Mouse (Mus musculus) neural tube, embryonic 12.5 days (tissue): ENCODE measurements around the gene H2-Q1. TPM values are rescaled to one million over a fixed set of nuclear protein-coding genes. Genes with fewer than 3 reads are reported as not detected.
"Not testable (repeated sequence)": the region's sequence is repeated elsewhere in the genome, so short reads cannot be mapped to it uniquely, and the experiment has no call there.

Experiments used
- ATAC-seq: fragments of 200-750 bp; cut with Nextera tagmentation; 2 replicates; pipeline ENCODE4 v1.8.0; 2017; ENCODE audit warnings: low read depth, mild to moderate bottlenecking, moderate TSS enrichment, moderate library complexity; ENCODE audit not compliant: low FRiP score
- H3K27ac ChIP-seq: fragments of 300-500 bp; sonication (generic); 2 replicates; pipeline ENCODE4 v1.5.1; 2016
- H3K27me3 ChIP-seq: fragments of 300-500 bp; sonication (generic); replicated peaks from 2 replicates; pipeline ENCODE4 v1.6.1; 2016; ENCODE audit warnings: mild to moderate bottlenecking
- H3K36me3 ChIP-seq: fragments of 300-500 bp; sonication (generic); 2 replicates; pipeline ENCODE4 v1.6.1; 2016; ENCODE audit warnings: mild to moderate bottlenecking
- H3K4me1 ChIP-seq: fragments of 300-500 bp; sonication (generic); 2 replicates; pipeline ENCODE4 v1.6.1; 2016
- H3K4me2 ChIP-seq: fragments of 300-500 bp; sonication (generic); replicated peaks from 2 replicates; pipeline ENCODE4 v1.6.1; 2016; ENCODE audit warnings: mild to moderate bottlenecking
- H3K4me3 ChIP-seq: fragments of 300-500 bp; sonication (generic); 2 replicates; pipeline ENCODE4 v1.5.1; 2016
- H3K9ac ChIP-seq: fragments of 300-500 bp; sonication (generic); 2 replicates; pipeline ENCODE4 v1.6.1; 2016; ENCODE audit warnings: mild to moderate bottlenecking
- H3K9me3 ChIP-seq: fragments of 300-500 bp; sonication (generic); 2 replicates; pipeline ENCODE4 v1.6.1; 2016; ENCODE audit warnings: mild to moderate bottlenecking
- WGBS: fragments of 180-500 bp; shearing (Covaris S2); methylation state at CpG from one replicate; pipeline ENCODE4 v1.1.7; 2016; 5-methylcytosine and 5-hydroxymethylcytosine counted together
- polyA plus RNA-seq: library from polyadenylated mRNA; unstranded; fragments of >200 nt; fragmentation: Nextera tagmentation; extraction: Ambion mirVana; gene quantifications from 2 replicates; pipeline ENCODE4 v1.2.1, GENCODE M21; 2016

H2-Q1 gene
- polyA plus RNA-seq, 1 experiment from 2014 or later, result 0.06 TPM

DNA sequence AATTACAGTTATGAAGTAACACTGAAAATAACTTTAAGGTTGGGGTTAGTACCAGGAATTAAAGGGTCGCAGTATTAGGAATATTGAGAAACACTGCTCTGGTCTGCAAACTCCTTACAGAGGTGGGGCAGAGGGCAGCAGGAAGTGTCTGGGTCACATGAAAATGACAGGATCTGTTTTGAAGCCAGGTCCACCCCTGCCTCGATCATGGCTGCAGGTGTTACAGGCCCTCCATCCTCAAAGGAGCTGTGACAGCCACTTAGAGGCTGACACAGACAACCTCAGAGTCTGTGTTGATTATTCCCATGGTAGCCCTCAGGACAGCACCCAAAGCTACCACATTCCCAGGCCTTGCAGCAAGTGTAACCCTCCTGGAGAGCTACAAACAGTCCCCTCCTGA is 16.9 kb upstream of the H2-Q1 start:
- Histone ChIP-seq H3K9ac (no peak overlapping the region), H3K4me3 (no peak overlapping the region), H3K9me3 (no peaks in the 10 kb centered on the region), H3K4me1 (no peaks in the 10 kb centered on the region), H3K36me3 (no peaks in the 10 kb centered on the region), H3K27me3 (no peaks in the 10 kb centered on the region; the same call in 1 of the 2 replicates), H3K4me2 (no peak overlapping the region), H3K27ac (no peak overlapping the region)
- ATAC-seq, result no peak
- WGBS, result 82% methylated on average over 2 of the region's 2 CpGs

DNA sequence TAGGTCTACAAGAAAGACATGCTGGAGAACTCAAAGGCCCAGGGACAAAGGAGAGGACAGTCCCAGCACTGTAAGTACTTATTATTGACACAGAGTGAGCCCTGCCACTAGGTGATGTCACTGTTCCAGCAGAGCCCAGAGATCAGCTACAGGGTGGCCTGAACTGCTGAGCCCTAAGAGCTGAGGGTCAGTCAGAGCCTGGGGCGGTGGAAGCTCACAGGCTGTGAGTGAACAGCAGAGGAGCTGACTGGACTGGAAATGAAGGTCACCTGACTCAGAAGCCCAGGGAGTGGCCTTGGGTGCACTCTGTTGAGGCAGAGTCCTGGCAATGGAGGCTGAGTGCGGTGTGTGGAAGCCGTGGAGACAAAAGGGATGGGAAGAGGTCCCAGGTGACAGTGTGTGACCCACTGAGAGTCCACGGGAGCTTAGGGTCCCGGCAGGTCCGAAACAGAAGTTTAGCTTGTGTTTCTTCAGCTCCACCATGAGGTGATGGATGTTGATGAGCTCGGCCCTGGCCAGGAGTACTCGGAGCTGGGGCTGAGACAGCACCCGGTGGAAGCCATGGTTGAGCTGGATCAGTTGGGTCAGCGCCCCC is 16.4 kb upstream of the H2-Q1 start:
- no peaks in the 10 kb centered on the region for H3K9me3 ChIP-seq
- ATAC-seq, result no peak
- 86% methylated on average over 10 of the region's 10 CpGs for WGBS

DNA sequence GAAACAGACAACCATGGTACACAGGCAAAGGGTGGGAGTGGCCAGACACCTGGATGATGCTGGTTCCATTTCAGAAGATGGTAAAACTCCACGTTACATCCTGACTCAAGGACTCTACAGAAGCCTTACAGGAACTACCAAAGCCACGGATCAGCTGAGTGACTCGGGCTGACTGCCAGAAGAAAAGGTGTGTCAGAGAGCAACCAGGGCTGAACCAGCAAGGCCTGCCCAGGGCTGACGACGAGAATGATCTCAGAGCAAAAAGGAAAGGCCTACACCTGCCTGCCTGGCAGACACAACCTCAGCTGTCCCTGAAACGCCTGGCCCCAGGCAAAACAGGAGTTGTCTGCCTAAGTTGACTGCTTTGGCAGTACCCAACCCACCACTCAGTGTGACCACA is 15.7 kb upstream of the H2-Q1 start:
- Histone ChIP-seq H3K27me3 (no peaks in the 10 kb centered on the region; the same call in 1 of the 2 replicates), H3K9ac (no peak overlapping the region), H3K4me3 (no peak overlapping the region), H3K9me3 (no peaks in the 10 kb centered on the region), H3K36me3 (no peaks in the 10 kb centered on the region), H3K27ac (no peak overlapping the region), H3K4me1 (no peaks in the 10 kb centered on the region), H3K4me2 (no peak overlapping the region)
- ATAC-seq, result no peak
- 75% methylated on average over 6 of the region's 6 CpGs for WGBS

More for the DNA sequence above, 16.4 kb upstream of the H2-Q1 start:
- no peaks in the 10 kb centered on the region for H3K36me3 ChIP-seq
- no peak overlapping the region for H3K9ac ChIP-seq
- no peak overlapping the region for H3K4me3 ChIP-seq
- H3K27me3 ChIP-seq, result no peaks in the 10 kb centered on the region; the same call in 1 of the 2 replicates
- H3K27ac ChIP-seq, result no peak overlapping the region
- no peak overlapping the region for H3K4me2 ChIP-seq
- no peaks in the 10 kb centered on the region for H3K4me1 ChIP-seq

DNA sequence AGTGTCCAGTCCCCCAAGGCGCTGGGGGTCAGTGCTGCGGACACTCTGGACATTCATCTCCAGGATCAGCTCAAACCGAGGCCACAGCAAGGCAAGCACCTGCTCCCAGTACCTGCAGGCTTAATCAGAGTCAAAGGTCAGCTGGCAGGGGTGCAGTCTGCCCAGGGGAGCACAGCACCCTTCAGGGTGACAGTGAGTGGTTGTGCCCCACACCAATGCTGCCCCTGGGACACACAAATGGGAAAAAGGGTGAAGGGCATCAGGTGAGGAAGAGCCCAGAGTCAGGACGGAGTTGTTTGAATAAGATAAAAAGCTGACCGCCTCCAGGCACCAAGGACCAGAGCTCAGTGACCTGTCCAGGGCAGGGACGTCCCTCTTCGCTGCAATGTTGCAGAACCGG is 15.3 kb upstream of the H2-Q1 start:
- not testable (repeated sequence) for H3K27ac ChIP-seq, H3K4me3 ChIP-seq, H3K27me3 ChIP-seq, H3K4me1 ChIP-seq, H3K36me3 ChIP-seq, ATAC-seq, H3K4me2 ChIP-seq, H3K9me3 ChIP-seq, H3K9ac ChIP-seq
- 85% methylated on average over 8 of the region's 8 CpGs for WGBS

DNA sequence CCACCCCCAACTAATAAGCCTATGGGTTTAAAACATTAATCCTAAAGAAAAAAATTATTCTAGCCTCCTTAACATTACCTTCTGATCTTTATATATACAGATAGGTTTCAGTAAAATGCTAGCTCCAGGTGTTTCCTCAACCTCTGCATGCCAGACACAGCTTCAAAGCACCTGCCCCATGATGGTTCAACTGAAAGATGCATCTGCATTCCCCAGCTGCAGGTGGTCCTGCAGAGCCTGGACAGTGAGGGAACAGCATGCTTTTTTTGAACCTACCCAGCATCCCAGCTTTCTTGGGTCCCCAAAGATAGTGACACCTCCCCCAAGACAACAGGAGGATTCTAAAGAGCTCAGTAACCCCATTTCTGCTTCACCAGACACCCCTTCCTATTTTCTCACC is 1.5 kb upstream of the H2-Q1 start:
- Histone ChIP-seq H3K36me3 (no peaks in the 10 kb centered on the region), H3K27ac (no peak overlapping the region), H3K9ac (no peak overlapping the region), H3K27me3 (peaks cover 34% of the 10 kb centered on the region), H3K9me3 (no peaks in the 10 kb centered on the region), H3K4me3 (no peak overlapping the region), H3K4me2 (no peak overlapping the region), H3K4me1 (peaks cover 9% of the 10 kb centered on the region)
- ATAC-seq, result no peak

DNA sequence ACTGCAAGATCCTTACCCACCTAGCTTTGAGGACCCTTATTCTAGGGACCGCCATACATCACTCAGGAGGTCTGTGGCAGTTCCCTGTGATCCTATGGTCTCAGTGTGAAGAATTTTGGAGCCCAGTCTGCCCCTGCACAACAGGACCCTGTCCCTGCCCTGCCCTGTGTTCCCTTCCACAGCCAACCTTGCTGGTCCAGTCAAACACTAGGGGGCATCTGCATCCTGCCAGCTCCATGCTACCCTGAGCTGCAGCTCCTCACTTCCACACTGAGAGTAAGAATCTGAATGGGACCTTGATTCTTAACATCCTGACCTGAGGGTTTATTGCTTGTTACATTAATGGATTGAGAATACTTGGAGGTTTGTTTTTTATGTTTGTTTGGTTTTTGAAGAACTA is 4.9 kb downstream of the H2-Q1 start:
- 62% methylated on average over 1 of the region's 1 CpGs for whole genome bisulfite sequencing

DNA sequence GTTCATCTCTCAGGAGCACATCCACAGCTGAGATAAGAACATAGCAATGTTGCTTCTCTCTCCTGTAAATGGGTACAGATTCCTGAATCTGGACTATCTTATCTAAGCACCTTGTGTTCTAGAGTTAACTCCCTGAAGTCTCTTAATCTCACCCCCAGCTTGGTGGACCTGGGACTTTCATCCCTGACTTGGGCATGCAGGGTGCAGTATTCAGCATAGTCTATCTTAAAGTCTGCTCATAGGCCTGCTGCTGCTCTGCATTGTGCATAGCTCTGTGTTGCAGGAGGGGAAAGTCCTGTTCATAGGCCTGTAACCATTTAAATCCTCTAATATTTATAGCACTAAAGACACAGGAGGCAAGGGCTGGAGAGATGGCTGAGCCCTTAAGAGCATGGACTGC is 5.8 kb downstream of the H2-Q1 start:
- not testable (repeated sequence) for H3K4me2 ChIP-seq, H3K9ac ChIP-seq, H3K9me3 ChIP-seq, H3K36me3 ChIP-seq, ATAC-seq, H3K4me1 ChIP-seq, H3K27ac ChIP-seq, H3K4me3 ChIP-seq
- H3K27me3 ChIP-seq, result peaks cover 12% of the 10 kb centered on the region

More for the DNA sequence above, 4.9 kb downstream of the H2-Q1 start:
- not testable (repeated sequence) for ATAC-seq, H3K36me3 ChIP-seq, H3K4me2 ChIP-seq, H3K27ac ChIP-seq, H3K4me1 ChIP-seq, H3K4me3 ChIP-seq, H3K9me3 ChIP-seq, H3K9ac ChIP-seq
- H3K27me3 ChIP-seq, result peaks cover 21% of the 10 kb centered on the region

DNA sequence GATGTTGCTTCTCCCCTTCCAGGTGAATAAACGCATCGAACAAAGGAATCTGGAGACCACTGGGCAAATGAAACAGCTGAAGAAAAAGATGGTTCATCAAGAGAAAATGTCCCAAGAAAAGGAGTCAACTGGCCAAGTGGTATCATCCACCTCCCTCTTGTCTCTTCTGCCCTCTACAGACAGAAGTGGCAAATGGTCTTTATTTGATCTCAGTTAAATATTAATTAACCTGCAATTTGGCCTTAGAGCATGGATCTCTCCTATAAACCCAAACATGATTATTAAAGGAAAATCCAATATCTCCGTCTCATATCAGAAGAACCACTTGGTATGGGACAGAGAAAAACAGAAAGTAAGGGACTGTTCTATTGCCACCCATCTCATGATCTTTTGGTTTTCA is 9.5 kb downstream of the H2-Q1 start:
- H3K4me1 ChIP-seq, H3K9ac ChIP-seq, ATAC-seq, H3K4me3 ChIP-seq, H3K27ac ChIP-seq, H3K27me3 ChIP-seq, H3K4me2 ChIP-seq, H3K9me3 ChIP-seq, H3K36me3 ChIP-seq: not testable (repeated sequence)
- 57% methylated on average over 3 of the region's 3 CpGs for WGBS

DNA sequence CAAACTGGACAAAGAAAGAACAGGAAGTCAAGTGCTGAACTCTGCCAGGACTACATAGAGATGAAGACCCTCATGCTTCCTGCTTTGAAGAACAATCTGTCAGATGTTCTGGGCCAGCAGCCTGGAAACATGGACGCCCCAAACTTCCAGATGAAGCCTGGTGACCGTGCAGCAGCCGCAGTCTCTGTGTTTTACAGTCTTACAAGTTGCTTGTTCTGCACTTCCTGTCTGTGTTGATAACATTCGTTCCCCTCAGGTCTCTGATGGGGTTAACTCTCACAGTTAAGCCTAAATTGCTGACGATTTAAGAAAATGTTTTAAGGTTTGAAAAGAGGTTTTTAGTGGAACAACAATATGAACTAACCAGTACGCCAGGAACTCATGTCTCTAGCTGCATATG is 11.3 kb downstream of the H2-Q1 start:
- not testable (repeated sequence) for H3K27me3 ChIP-seq, H3K36me3 ChIP-seq, H3K9ac ChIP-seq, H3K27ac ChIP-seq, H3K4me3 ChIP-seq, H3K4me1 ChIP-seq, ATAC-seq, H3K4me2 ChIP-seq, H3K9me3 ChIP-seq
- 78% methylated on average over 6 of the region's 6 CpGs for WGBS

DNA sequence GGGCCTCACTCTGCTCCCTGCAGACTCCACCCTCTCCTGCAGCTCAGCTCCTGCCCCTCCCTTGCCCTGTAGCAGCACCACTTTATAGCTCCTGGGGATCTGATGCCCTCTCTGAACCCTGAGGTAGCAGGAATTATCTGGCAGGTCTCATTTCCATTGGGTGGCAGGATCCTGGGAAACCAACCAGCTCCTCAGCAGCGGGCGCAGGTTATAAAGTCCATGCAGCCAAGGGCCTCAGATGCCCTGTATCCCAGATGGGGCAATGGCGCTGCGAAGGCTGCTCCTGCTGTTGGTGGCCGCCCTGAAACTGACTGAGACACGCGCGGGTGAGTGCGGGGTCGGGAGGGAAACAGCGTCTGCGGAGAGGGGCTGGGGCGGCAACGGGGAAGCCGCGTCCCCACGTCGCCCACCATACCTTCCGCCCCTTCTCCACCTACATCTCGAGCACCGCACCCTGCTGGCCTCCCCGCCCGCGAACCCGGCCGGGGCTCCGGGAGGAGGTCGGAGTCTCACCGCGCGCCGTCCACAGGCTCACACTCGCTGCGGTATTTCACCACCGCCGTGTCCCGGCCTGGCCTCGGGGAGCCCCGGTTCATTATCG is 22.0 kb downstream of the H2-Q1 start, which contains the start of gene H2-Q2:
Gene H2-Q2 (plus strand): TSS at position 172 of the 601 bp plus-strand sequence.
- Histone ChIP-seq H3K9ac (peak within 1 kb of the TSS; percentile 41; the same call in 1 of the 2 replicates), H3K4me3 (peak within 1 kb of the TSS; percentile 32), H3K9me3 (no peaks in the 10 kb centered on the region), H3K27me3 (peaks cover 42% of the 10 kb centered on the region), H3K36me3 (no peaks in the 10 kb centered on the region), H3K27ac (no peak within 1 kb of the TSS), H3K4me1 (peaks cover 6% of the 10 kb centered on the region), H3K4me2 (peak within 1 kb of the TSS; percentile 79)
- WGBS, result under 1% methylated on average over 40 of the region's 40 CpGs
- ATAC-seq, result no peak

DNA sequence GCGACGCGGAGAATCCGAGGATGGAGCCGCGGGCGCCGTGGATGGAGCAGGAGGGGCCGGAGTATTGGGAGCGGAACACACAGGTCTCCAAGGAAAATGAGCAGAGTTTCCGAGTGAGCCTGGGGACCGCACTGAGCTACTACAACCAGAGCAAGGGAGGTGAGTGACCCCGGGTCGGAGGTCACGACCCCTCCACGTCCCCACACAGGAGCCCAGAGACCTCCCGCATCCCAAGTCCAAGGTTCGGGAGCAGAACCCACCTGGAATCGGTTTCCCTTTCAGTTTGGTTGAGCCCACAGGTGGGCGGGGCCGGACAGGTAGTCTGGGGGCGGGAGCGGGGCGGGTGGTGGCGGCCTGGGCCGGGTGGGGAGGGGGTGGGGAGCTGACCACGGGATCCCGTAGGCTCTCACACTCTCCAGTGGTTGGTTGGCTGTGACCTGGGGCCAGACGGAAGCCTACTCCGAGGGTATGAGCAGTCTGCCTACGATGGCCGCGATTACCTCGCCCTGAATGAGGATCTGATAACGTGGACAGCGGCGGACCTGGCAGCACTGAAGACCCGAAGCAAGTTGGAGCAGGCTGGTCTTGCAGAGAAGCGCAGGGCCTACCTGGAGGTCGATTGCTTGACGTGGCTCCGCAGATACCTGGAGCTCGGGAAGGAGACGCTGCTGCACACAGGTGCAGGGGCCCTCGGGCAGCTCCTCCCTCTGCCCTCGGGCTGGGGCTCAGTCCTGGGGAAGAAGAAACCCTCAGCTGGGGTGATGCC is 22.7 kb downstream of the H2-Q1 start:
- Histone ChIP-seq H3K27me3 (peaks cover 42% of the 10 kb centered on the region), H3K9ac (peak overlapping the region; percentile 41; the same call in 1 of the 2 replicates), H3K4me1 (peaks cover 6% of the 10 kb centered on the region), H3K27ac (no peak overlapping the region), H3K36me3 (no peaks in the 10 kb centered on the region), H3K4me3 (peak overlapping the region; percentile 32), H3K4me2 (peak overlapping the region; percentile 79), H3K9me3 (no peaks in the 10 kb centered on the region)
- 3% methylated on average over 46 of the region's 46 CpGs for WGBS
- ATAC-seq, result no peak

DNA sequence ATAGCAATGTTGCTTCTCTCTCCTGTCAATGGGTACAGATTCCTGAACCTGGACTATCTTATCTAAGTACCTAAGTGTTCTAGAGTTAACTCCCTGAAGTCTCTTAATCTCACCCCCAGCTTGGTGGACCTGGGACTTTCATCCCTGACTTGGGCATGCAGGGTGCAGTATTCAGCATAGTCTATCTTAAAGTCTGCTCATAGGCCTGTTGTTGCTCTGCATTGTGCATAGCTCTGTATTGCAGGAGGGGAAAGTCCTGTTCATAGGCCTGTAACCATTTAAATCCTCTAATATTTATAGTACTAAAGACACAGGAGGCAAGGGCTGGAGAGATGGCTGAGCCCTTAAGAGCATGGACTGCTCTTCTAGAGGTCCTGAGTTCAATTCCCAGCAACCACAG is 27.5 kb downstream of the H2-Q1 start:
- not testable (repeated sequence) for H3K27ac ChIP-seq, H3K4me3 ChIP-seq, H3K4me1 ChIP-seq, H3K9ac ChIP-seq, ATAC-seq, H3K9me3 ChIP-seq, H3K36me3 ChIP-seq, H3K4me2 ChIP-seq
- peaks cover 19% of the 10 kb centered on the region for H3K27me3 ChIP-seq
